Mouse (Mus musculus): ENCODE data around the gene Cphx1. TPM values are rescaled to one million over a fixed set of nuclear protein-coding genes. Genes with fewer than 3 reads are reported as not detected.
"Not testable (repeated sequence)": the region's sequence is repeated elsewhere in the genome, so short reads cannot be mapped to it uniquely, and the experiment has no call there.

Cphx1 gene
- polyA plus RNA-seq, 1 experiment from 2014 or later, result not detected

DNA sequence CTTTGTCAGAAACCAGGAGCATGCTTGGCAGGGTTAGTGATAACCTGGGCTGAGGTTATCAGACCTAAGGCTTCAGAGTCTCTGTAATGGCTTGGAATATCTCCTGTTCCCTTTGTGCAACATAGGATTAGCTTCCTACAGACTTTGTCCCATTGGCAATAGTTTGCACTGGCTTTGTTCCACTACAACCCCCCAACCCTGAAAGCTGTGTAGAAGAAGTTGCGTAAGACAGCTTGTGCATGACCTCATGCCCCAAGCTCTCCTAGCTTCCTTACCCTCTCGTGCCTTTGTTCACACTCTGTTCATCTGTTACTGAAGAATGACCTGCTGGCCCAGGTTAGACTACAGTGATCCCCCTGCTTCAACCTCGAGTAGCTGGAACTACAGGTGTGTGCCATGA, 19.8 kb downstream of the Cphx1 start:
- not testable (repeated sequence) for H3K4me1 ChIP-seq (replicated peaks); ATAC-seq (ENCODE audit: insufficient number of reproducible peaks, low FRiP score); H3K4me3 ChIP-seq; H3K36me3 ChIP-seq; H3K9me3 ChIP-seq (replicated peaks); H3K9ac ChIP-seq; H3K4me2 ChIP-seq; H3K27ac ChIP-seq (ENCODE audit: poor library complexity, severe bottlenecking); H3K27me3 ChIP-seq (replicated peaks)
- no CpG with 5 or more reads among the region's 3 CpGs for WGBS

DNA sequence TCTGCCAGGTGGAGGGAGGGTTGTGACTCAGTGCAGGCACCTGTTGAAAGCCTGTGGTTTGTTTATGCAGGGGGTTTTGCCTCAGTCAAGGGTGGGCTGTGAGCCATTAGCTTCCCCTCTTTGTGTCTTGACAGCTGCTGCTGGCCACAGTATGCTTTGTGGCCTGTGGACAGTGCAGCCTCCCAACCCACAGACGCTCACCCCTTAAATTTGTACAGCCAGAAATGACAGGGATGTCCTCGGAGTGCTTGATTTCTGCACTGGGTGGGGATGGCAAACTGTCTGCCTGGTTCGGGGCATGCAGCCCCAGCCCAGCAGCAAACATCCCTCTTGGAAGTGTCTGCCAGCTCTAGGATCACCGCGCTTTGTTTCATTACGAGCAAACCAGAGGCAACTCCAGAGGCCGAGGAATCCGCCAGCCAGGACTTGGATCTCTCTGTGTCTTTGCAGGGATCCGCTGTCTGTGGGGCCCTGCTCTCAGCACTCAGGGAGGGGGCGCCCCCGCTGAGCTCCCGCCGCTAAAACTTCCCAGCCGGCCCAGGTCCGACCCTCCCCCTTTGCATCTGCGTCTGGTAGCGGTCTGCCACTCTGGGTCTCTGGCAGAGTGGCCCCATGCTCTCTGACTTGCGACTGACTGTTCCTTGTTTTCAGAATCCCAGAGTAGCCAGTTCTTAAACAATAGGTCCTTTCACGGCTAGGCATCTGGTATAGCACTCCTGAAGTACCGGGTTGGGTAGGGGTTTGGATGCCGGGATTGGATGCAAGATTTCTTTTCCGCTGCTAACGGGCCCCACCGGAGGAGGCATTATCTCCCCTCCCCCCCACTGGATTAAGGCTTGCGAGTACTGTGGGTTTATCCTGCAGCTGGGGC, 40.5 kb downstream of the Cphx1 start, which contains the start of gene Duxbl1:
Gene Duxbl1 (plus strand): TSS at position 207 of the 871 bp plus-strand sequence.
- not testable (repeated sequence) for H3K9me3 ChIP-seq (replicated peaks); H3K4me1 ChIP-seq (replicated peaks); H3K27me3 ChIP-seq (replicated peaks); H3K36me3 ChIP-seq
- Histone ChIP-seq H3K9ac (0 out of 2 replicates have a peak within 1 kb of the TSS, but pooled peaks have one; percentile 48), H3K27ac (ENCODE audit: poor library complexity, severe bottlenecking) (peak within 1 kb of the TSS; percentile 81), H3K4me2 (peak within 1 kb of the TSS; percentile 61), H3K4me3 (peak within 1 kb of the TSS; percentile 40)
- peak; percentile 75 for ATAC-seq (ENCODE audit: insufficient number of reproducible peaks, low FRiP score)
- no CpG with 5 or more reads among the region's 25 CpGs for WGBS

DNA sequence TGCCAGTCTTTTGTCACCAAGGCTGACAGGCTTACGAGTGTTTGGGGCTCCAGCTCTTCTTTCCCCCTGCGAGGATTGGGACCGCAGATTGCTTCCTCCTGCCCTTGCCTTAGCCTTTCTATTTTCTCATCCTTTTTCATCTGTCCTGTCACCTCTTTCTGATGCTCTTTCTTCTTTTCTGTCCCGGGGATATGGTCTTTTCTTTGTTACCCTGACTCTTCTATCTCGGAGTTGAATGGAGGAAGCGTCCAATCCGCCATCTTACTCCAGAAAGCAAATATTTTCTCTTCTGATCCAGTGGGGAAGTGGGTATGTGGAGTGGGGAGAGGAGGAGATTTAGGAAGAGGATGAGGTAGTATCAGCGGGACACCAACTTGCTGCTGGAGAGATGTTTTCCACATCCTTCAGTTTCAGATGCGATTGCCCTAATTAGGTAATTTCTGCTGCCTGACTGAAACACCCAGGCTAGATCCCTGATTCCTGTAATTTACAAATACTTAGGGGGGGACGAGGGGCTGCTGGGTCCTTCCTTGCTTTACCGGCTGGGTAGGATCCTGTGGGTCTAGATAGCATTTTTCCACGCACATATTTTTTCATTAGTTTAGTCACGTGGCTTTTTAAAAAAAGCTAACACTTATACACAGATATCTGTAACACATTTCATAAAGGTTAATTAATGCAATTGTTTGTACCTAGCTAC, 41.3 kb downstream of the Cphx1 start:
- not testable (repeated sequence) for ATAC-seq (ENCODE audit: insufficient number of reproducible peaks, low FRiP score); H3K27me3 ChIP-seq (replicated peaks); H3K36me3 ChIP-seq; H3K4me1 ChIP-seq (replicated peaks); H3K9me3 ChIP-seq (replicated peaks)
- Histone ChIP-seq H3K4me2 (peak overlapping the region; percentile 61), H3K27ac (ENCODE audit: poor library complexity, severe bottlenecking) (peak overlapping the region; percentile 81), H3K4me3 (peak overlapping the region; percentile 40), H3K9ac (0 out of 2 replicates have a peak overlapping the region, but pooled peaks have one; percentile 48)
- WGBS, result under 1% methylated on average over 8 of the region's 13 CpGs

DNA sequence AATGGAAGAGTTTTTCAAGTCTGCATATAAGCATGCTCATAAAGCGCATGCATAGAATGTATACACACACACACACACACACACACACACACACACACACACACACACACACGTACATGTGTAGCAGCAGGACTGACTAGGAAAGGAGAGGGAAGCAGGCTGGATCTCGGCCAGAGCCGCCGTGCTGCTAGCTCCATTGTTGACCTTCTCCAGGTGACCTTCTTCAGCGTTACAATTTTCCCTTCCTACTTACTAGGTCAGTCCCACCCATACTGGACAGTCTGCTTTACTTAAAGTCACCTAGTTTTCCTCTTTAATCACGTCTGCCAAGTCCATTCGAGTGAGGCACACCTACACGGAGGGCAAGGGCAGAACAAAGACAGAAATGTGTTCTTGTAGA, 43.8 kb downstream of the Cphx1 start:
- WGBS, result 45% methylated on average over 7 of the region's 9 CpGs

More for the DNA sequence above, 43.8 kb downstream of the Cphx1 start:
- H3K36me3 ChIP-seq; H3K27ac ChIP-seq (ENCODE audit: poor library complexity, severe bottlenecking); H3K4me1 ChIP-seq (replicated peaks); H3K9ac ChIP-seq; ATAC-seq (ENCODE audit: insufficient number of reproducible peaks, low FRiP score); H3K4me2 ChIP-seq; H3K9me3 ChIP-seq (replicated peaks); H3K4me3 ChIP-seq; H3K27me3 ChIP-seq (replicated peaks): not testable (repeated sequence)

Other genes starting within 250 kb of the Cphx1 start
- 101 and 104 TPM in 2 replicates for gene Ppif, start 244.2 kb upstream of the Cphx1 start, polyA plus RNA-seq (2016; fragmentation: Nextera tagmentation; extraction: Ambion mirVana)
- 30.4 and 31.9 TPM in 2 replicates for gene Zcchc24, start 169.3 kb upstream of the Cphx1 start, polyA plus RNA-seq (2016; fragmentation: Nextera tagmentation; extraction: Ambion mirVana)
- gene Anxa11, start 96.1 kb upstream of the Cphx1 start, polyA plus RNA-seq (2016; fragmentation: Nextera tagmentation; extraction: Ambion mirVana), result 23.5 and 24.1 TPM in 2 replicates
- not detected in 2 replicates for gene Plac9a, start 35.2 kb upstream of the Cphx1 start, polyA plus RNA-seq (2016; fragmentation: Nextera tagmentation; extraction: Ambion mirVana)
- gene Tmem254a, start 10.6 kb upstream of the Cphx1 start, polyA plus RNA-seq (2016; fragmentation: Nextera tagmentation; extraction: Ambion mirVana), result 0.81 and 2.2 TPM in 2 replicates
- 0.54 and 1.2 TPM in 2 replicates for gene Duxbl1, start 40.3 kb downstream of the Cphx1 start, polyA plus RNA-seq (2016; fragmentation: Nextera tagmentation; extraction: Ambion mirVana)
- 1.4 and 2.2 TPM in 2 replicates for gene Gm9780, start 104.4 kb downstream of the Cphx1 start, polyA plus RNA-seq (2016; fragmentation: Nextera tagmentation; extraction: Ambion mirVana)
- 25.0 and 29.2 TPM in 2 replicates for gene Tmem254c, start 129.1 kb downstream of the Cphx1 start, polyA plus RNA-seq (2016; fragmentation: Nextera tagmentation; extraction: Ambion mirVana)
- gene Cphx2, start 143.2 kb downstream of the Cphx1 start, polyA plus RNA-seq (2016; fragmentation: Nextera tagmentation; extraction: Ambion mirVana), result not detected in 2 replicates
- gene Cphx3, start 144.0 kb downstream of the Cphx1 start, polyA plus RNA-seq (2016; fragmentation: Nextera tagmentation; extraction: Ambion mirVana), result not detected in 2 replicates
- 0.57 and 1.1 TPM in 2 replicates for gene Duxbl2, start 180.0 kb downstream of the Cphx1 start, polyA plus RNA-seq (2016; fragmentation: Nextera tagmentation; extraction: Ambion mirVana)
- gene Plac9b, start 244.2 kb downstream of the Cphx1 start, polyA plus RNA-seq (2016; fragmentation: Nextera tagmentation; extraction: Ambion mirVana), result 3.7 and 4.6 TPM in 2 replicates